Mouse (Mus musculus): ENCODE measurements at regions not wholly inside any gene's neighbourhood (a gene's known extent, or its start where the extent isn't known, plus 50 kb on each side); places are given as distances from the start of the nearest gene placed in this dataset.
A peak's percentile ranks its signal among the peaks of the same experiment; 100 is the strongest.

DNA sequence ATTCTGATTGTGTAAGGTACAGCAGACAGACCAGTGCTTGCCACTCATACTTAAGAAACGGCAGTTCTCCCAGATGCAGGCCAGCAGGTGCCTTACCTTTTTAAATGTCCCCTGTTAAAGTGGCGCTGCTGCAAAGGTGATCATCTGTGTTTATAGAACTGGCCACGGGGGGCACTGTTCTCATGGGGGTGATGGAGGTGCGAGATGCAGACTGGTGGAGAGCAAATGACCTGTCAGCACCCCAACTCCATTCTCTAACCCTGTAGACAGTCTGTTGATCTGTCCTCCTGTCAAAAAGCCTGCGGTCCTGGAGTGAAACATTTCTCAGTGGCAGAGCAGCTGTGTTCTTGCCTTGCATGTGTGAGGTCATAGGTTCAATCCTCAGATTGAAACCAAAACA, 135.4 kb upstream of the Gm17728 start:
- TF ChIP-seq CTCF (conservative IDR thresholded peaks at IDR 0.05; ENCODE audit: low read length) = peak; percentile 34
- TF ChIP-seq POU5F1 (IDR thresholded peaks at IDR 0.05; ENCODE audit: borderline replicate concordance, low read length) = no peak
- no peak for TF ChIP-seq NANOG (IDR thresholded peaks at IDR 0.05; ENCODE audit: borderline replicate concordance, low read length)

Measured in E14TG2a.4 (cell line).